Mouse (Mus musculus) forelimb bud, embryonic 11.5 days (tissue): ENCODE measurements at regions not wholly inside any gene's neighbourhood (a gene's known extent, or its start where the extent isn't known, plus 50 kb on each side); places are given as distances from the start of the nearest gene placed in this dataset.
A peak's percentile ranks its signal among the peaks of the same experiment; 100 is the strongest.
"Not testable (repeated sequence)": the region's sequence is repeated elsewhere in the genome, so short reads cannot be mapped to it uniquely, and the experiment has no call there.

Experiments
- DNase-seq: peaks from one replicate; pipeline ENCODE4 v3.0.0-alpha.2; 2012; ENCODE audit warnings: low read depth, low spot score

DNA sequence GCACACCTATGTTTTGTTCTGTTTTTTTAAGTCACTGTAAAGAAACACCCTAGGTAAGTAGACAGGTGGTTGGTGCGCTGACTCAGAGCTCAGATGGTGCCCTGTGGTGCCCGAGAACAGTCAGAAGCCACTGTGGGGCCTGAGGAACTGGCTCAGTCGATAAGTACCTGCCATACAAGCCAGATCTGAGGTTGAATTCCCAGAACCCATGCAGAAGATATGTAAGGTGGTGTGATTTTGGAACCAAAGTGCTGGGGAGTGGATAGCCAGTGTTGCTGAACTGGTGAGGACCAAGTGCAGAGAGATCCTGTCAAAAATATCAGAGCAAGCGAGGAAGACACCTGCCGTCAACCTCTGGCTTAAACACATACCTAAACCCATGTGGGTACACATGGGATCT lies 65.4 kb downstream of the Chst1 start:
- DNase-seq = no peak

DNA sequence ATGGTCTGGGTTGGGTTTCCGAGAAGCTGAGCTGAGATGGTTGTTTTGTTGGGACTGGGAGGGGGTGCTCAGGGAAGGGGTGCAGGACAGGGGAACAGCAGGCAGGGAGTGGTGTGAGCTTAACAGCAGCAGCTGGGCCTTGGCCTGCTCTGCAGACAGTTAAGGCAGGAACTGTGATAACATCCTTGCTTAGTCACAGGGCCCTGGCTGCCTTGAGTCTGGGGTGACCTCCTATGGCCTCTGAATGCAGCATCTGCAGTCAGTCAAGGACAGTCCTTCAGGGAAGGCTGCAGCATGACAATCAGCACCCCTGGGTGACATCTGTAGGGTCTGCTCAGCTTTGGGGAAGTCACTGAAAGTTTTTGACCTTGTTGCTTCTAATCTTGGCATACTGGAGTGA lies 67.7 kb downstream of the Chst1 start:
- DNase-seq = no peak

- DNase-seq = no peak
Observed at GRCm38 (mm10) chr2:92667756-92668155, 68.2 kb downstream of the Chst1 start.

DNA sequence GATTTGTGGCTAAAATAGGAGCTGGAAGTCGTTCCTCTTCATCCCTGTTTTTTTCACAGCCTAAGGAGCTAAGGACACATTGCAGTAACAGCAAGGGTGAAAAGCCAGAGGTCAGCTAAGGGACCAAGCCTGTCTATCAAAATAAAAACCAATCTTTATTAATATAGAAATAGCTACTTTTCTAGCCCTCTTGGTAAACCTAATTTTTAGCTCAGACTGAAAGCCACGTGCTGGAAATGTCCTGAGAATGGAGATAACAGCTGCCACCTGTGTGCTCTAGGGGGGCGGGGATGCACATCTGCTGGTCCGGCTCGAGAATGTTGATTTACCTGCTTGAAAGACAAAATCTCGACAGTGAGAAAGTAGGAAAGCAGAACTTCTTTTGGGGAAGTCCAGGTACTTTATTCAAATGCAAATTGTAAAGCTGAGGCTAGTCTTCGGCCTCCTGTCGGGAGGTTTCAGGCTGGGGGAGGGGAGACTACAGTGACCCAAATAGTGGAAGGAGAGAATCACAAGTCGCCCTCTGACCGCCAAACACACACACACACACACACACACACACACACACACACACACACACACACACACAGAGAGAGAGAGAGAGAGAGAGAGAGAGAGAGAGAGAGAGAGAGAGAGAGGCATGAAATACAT lies 70.0 kb downstream of the Chst1 start:
- not testable (repeated sequence) for DNase-seq

- DNase-seq = peak; percentile 88
Observed at GRCm38 (mm10) chr2:92671586-92671985, 72.1 kb downstream of the Chst1 start.

GRCm38 (mm10) chr2:92672106-92672505 lies 72.6 kb downstream of the Chst1 start:
- DNase-seq = no peak

GRCm38 (mm10) chr2:92673064-92673813 lies 73.7 kb downstream of the Chst1 start:
- no peak for DNase-seq

DNA sequence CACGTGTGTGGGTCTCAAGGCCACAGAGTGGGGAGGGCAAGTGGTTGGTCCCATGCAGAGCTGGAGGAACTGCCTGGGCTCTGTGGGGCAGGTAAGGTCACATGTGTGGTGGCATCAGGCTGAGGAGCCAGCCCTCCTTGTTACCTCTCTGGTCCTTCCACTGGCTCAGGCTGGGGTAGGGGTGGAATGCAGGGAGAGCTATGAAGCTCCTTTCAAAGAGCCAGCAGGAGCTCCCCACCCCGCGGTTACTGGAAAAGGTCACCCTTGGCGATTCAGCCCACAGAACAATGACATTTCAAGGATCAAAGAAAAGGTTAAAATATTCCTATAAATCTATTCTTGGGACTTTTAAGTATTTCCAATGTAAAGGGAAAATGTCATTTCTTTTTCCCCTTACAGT lies 74.4 kb downstream of the Chst1 start:
- DNase-seq = no peak

- DNase-seq = no peak
Observed at GRCm38 (mm10) chr2:92675247-92675646, 75.7 kb downstream of the Chst1 start.

DNA sequence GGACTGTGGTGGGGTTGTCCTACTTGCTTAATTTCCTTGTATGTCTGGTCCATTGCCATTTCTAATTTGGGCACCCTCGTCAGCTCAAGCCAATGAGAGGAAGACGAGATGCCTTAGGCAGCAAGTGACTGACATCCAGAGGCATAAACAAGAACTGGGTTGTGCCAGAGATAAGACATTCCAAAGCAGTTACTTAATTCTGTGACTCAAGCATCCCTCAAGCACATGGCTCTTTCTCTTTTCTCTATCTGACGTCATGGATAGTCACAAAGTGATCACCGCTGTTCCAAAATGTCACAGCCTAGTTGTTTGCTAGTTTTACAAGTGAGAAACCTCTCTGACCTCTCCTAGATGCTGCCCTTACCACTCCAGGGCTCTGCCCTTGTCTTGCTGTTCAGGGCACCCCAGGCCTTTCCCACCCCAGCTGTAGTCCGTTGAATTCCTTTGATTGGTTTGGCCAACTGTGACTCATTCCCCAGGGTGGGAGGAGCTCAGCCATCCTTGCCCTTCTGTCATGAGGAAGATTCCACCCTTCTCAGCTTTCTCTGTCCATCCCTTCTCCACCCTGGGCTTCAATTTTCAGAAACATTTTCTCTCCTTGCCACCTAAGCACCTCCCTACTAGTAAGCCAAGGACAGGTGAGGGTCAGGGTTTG lies 78.9 kb downstream of the Chst1 start:
- no peak for DNase-seq

DNA sequence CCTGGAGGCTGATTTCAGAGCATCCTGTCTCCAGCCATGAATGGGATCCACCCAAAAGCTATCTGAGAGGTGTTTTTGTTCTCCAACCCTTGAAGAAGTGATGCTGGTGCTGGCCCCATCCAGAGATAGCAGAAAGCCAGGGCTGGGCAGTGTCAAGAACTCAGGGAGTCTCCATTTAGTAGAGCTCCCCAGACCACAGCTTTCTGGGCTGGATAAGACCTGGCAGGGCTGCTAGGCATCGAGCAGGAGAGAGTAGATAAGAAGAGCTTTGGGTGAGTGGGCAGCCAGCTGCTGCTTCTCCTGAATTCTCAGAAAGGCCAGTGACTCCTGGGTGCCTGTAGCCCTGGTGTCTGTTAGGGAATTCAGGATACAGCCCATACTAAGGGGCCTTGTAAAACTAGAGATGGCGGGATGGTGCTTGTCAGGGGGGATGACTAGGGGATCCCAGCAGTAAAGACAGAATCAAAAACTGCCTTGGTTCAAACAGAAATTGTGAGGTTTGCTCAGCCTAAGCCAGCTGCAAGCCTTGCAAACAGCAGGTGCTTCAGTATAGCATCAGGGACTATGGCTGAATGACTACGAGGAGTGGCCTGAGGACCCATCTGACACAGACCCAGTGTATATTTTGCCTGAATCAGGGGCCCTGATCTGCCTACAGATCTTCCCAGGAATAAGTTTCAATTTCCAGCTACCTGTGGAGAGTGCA lies 79.6 kb downstream of the Chst1 start:
- DNase-seq = no peak

DNA sequence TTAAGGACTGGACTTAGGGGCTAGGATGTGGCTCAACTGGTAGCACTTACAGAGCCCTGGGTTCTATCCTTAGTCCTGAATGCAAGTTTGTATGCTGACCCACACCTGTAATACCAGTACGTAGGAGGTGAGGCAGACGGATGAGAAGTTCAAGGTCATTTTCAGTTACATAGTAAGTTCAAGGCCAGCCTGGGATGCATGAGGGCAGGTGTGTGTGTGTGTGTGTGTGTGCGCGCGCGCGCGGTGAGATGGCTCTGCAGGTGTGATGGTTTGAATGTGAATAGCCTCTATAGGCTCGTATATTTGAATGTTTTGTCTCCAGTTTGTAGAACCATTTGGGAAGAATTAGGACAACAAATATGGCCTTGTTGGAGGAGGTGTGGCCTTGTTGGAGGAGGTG lies 82.7 kb downstream of the Chst1 start:
- DNase-seq = no peak

DNA sequence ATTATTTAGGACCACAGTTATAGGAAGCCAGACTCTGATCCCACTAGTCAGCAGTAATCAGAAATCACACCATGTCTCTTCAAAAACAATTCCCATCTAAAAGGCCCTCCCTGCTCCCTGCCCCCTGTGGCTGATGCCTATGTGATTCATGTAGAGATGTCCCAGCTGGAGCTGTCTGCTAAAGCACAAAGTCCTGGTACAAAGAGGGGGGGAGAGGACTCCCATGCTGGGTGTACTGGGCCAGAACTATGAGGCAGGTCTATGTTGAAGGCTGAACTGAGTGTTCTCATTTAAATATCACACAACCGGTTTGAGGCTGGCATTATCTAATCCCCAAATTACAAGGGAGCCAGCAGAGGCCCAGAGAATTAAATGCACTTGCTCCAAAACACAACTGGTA lies 88.2 kb downstream of the Chst1 start:
- no peak for DNase-seq

DNA sequence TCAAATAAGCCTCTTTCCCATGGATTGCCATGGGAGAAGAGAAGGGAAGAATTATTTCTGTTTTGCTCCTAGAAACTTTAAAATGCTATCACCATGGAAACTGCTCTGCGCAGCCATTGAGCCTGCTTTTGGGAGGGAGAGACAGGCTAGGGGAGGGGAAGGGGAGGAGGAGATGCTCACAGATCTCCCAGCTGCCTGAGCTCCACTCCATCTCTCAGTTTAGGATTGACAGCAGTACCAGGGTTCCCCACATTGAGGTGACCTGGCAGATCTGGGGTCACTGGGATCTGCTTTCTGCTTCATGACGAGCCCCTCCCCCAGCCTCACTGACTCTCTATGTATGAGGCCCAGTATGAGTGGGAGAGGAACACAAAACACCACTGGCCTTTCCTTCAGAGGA lies 89.7 kb downstream of the Chst1 start:
- no peak for DNase-seq

GRCm38 (mm10) chr2:92690304-92690703 lies 90.8 kb downstream of the Chst1 start:
- DNase-seq = no peak

- no peak for DNase-seq
Observed at GRCm38 (mm10) chr2:92691438-92691837, 91.9 kb downstream of the Chst1 start.

DNA sequence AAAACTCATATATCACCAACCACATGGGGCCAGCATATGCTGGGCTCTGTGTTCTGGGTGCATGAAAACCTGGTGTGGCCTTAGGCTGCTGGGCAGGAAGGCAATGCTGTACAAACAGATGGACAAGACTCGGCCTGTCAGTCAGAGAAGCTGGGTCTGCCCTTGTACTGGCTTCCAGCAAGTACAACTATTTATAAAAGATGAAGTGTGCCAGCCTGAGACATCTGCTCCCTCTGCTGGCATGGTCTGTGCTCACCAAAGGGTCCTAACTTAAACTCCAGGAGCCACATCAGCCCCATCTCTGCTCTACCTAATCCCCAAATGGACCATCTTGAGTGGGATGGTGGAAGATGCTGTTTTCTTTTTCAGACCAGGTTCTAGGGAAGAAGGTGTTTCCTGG lies 93.1 kb downstream of the Chst1 start:
- DNase-seq = no peak

- DNase-seq = no peak
Observed at GRCm38 (mm10) chr2:92693024-92693423, 93.5 kb downstream of the Chst1 start.

DNA sequence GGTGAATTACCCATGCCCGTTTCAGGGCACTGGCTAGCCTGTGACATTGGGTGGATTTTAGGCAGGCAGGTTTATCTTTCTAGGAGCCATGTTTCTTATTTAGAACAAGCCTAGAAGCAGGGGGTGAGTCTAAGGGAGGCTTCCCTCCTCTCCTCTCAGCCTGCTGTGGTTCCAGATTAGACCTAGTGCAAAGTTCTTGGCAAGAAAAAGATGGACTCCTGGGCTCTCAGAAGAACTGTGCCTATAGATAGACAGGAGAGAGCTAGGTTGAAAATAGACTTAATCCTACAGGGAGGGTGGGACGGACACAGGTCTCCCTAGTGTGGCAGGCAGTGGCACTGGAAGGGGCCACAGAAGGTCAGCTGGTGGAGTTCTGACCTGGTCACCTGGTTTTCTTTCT lies 95.3 kb downstream of the Chst1 start:
- no peak for DNase-seq

GRCm38 (mm10) chr2:92695869-92696268 lies 96.4 kb downstream of the Chst1 start:
- DNase-seq = no peak

GRCm38 (mm10) chr2:92697721-92698120 lies 98.2 kb downstream of the Chst1 start:
- no peak for DNase-seq

DNA sequence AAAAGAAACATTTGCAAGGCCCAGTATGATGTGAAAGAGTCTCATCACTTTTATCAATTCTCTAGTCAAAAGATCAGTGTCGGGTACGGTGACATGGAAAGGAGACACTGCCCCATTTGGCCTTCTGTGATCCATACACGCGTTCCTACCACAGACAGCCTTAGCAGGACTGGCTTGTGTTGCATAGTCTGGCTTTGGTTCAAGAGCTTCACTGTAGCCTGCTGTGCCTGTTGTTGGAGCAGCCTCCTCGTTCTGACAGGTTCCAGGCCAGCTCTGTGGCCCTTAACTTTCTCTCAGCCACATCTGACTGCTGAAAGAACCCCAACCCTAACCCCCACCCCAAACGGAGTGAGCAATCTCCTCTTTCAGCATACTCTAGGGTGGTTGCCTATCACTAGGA lies 99.9 kb downstream of the Chst1 start:
- no peak for DNase-seq
